Mouse (Mus musculus): ENCODE data around the gene Esam. TPM values are rescaled to one million over a fixed set of nuclear protein-coding genes. Genes with fewer than 3 reads are reported as not detected.

Esam gene
- polyA plus RNA-seq, 1 experiment from 2014 or later = 58.3 TPM

DNA sequence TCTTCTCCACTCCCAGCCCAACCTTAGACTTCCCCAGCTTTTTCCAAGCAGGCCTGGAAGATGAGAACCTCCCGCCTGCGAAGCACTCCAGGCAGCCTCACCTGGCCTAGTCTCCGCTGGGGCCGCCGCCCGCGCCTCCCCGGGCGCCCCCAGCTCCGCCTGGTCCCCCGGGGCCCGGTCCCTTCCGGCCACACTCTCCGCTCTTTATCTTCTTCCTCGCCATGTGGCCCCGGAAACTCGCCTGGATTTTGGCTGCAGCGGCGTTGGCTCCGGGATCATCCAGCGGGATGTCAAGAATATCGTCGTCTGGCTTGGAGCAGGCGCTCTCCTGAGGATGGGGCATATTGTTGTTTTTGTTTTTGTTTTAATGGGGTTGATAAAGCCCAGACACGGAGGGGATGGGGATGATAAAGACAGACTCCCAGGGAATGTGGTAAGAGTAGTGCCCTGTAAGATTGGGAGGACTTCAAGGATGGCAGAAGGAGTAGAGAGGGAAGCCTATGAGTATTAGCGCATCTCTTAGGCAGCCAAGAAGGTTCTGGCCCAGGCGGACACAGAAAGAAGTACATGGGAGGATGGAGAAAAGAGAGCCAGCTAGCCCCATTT is 18.1 kb downstream of the Esam start:
- H3K27ac ChIP-seq (ENCODE audit: low read length) = no peak overlapping the region
- no peak for ATAC-seq (ENCODE audit: insufficient number of reproducible peaks, insufficient read depth, low FRiP score, low read depth)
- no peak overlapping the region for H3K9ac ChIP-seq (replicated peaks; ENCODE audit: low read depth, low read length)
- H3K4me3 ChIP-seq (ENCODE audit: low read depth, low read length) = no peak overlapping the region
- H3K4me1 ChIP-seq (ENCODE audit: control insufficient read depth, insufficient read depth, low read length) = peaks cover 5% of the 10 kb centered on the region; the same call in 1 of the 2 replicates
- no peaks in the 10 kb centered on the region for H3K36me3 ChIP-seq (ENCODE audit: control insufficient read depth, insufficient read depth, low read length)
- no peak overlapping the region; the same call in 1 of the 2 replicates for H3K4me2 ChIP-seq (replicated peaks; ENCODE audit: low read depth, low read length)
- H3K27me3 ChIP-seq (ENCODE audit: control insufficient read depth, insufficient read depth, low read length) = peaks cover 14% of the 10 kb centered on the region
- WGBS = 24% methylated on average over 27 of the region's 27 CpGs
- H3K9me3 ChIP-seq (ENCODE audit: control insufficient read depth, low read depth, low read length) = no peaks in the 10 kb centered on the region

DNA sequence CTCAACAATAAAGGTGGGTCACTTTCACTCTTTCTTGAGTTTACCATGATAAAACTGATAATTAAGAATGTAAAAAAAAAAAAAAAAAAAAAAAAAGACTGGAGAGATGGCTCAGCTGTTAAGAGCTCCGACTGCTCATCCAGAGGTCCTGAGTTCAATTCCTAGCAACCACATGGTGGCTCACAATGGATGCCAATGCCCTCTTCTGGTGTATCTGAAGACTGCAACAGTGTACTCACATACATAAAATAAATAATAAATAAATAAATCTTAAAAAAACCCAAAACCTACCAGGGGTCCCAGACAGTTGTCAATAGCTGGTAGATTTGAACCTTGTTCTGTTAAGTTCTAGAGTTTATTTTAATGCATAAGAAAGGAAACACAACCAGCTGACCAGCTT is 19.0 kb downstream of the Esam start:
- H3K9ac ChIP-seq (replicated peaks; ENCODE audit: low read depth, low read length) = no peak overlapping the region
- WGBS = 95% methylated on average over 1 of the region's 1 CpGs
- H3K27ac ChIP-seq (ENCODE audit: low read length) = no peak overlapping the region
- no peak for ATAC-seq (ENCODE audit: insufficient number of reproducible peaks, insufficient read depth, low FRiP score, low read depth)
- H3K9me3 ChIP-seq (ENCODE audit: control insufficient read depth, low read depth, low read length) = no peaks in the 10 kb centered on the region
- no peak overlapping the region for H3K4me3 ChIP-seq (ENCODE audit: low read depth, low read length)
- no peaks in the 10 kb centered on the region for H3K36me3 ChIP-seq (ENCODE audit: control insufficient read depth, insufficient read depth, low read length)
- no peak overlapping the region for H3K4me2 ChIP-seq (replicated peaks; ENCODE audit: low read depth, low read length)
- peaks cover 5% of the 10 kb centered on the region; the same call in 1 of the 2 replicates for H3K4me1 ChIP-seq (ENCODE audit: control insufficient read depth, insufficient read depth, low read length)
- peaks cover 21% of the 10 kb centered on the region for H3K27me3 ChIP-seq (ENCODE audit: control insufficient read depth, insufficient read depth, low read length)

DNA sequence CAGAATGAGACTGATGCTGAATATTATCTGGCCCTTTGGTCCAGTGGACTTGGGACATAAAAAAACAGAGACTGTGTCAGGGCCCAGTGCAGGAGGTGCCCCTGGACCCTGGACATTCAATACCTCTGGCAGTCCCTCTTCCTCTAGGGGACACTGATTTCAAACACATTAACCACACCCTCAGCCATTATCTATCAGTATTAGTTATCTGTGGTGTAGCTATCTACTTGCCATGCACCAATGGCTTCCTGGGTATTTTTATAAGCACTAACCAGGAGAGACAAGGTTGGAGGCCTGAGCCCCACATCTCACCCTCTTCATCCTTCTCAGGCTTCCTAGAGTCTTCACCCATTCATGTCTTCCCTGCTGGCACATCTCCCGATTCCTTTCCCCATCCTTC is 22.6 kb downstream of the Esam start:
- no peak overlapping the region for H3K4me3 ChIP-seq (ENCODE audit: low read depth, low read length)
- no peak for ATAC-seq (ENCODE audit: insufficient number of reproducible peaks, insufficient read depth, low FRiP score, low read depth)
- no peak overlapping the region for H3K4me2 ChIP-seq (replicated peaks; ENCODE audit: low read depth, low read length)
- no peaks in the 10 kb centered on the region for H3K36me3 ChIP-seq (ENCODE audit: control insufficient read depth, insufficient read depth, low read length)
- H3K9me3 ChIP-seq (ENCODE audit: control insufficient read depth, low read depth, low read length) = no peaks in the 10 kb centered on the region
- H3K27me3 ChIP-seq (ENCODE audit: control insufficient read depth, insufficient read depth, low read length) = peaks cover 20% of the 10 kb centered on the region
- H3K4me1 ChIP-seq (ENCODE audit: control insufficient read depth, insufficient read depth, low read length) = 0 out of 2 replicates have a peak, but pooled peaks cover under 1% of the 10 kb centered on the region
- 52% methylated on average over 1 of the region's 1 CpGs for WGBS
- H3K27ac ChIP-seq (ENCODE audit: low read length) = no peak overlapping the region
- H3K9ac ChIP-seq (replicated peaks; ENCODE audit: low read depth, low read length) = no peak overlapping the region

DNA sequence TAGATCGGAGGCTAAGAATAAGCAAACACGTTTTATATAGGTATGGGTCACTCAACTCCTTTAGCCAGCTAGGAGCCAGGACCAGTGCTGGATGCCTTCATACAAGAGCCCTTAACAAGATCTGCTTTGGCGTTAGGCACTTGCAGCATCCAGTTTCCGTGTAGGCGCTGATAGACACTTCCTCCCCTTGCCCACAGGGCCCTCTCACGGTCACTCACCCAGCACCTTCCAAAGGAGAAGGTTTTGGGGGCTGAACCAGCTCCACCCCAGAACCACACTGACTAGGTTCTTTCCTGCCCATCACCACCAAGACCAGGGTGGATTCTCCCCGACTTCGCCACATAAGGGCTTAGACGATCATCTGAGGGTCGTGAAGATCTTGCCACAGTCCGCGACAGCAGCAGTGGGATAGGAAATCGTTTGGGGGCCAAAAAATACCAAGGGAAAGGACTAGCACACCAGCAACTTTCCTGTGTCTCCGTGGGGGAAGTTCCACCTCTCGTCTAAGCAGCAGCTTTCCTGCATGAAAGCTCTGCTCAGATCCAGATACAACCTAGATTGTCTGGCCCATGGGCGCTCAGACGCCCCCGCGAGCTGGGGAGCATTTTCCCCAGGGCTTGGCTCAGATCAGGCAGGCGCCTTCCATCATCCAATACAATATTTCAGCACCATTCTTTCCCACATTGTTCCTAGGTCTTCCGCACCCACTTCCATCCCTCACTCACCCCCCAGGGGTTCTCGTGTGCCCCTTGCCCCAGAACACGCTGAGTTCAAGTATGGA is 24.1 kb downstream of the Esam start:
- Histone ChIP-seq H3K27ac (ENCODE audit: low read length) (no peak overlapping the region), H3K4me3 (ENCODE audit: low read depth, low read length) (peak overlapping the region; percentile 33), H3K9me3 (ENCODE audit: control insufficient read depth, low read depth, low read length) (no peaks in the 10 kb centered on the region), H3K9ac (replicated peaks; ENCODE audit: low read depth, low read length) (peak overlapping the region; percentile 45; the same call in 1 of the 2 replicates), H3K36me3 (ENCODE audit: control insufficient read depth, insufficient read depth, low read length) (no peaks in the 10 kb centered on the region), H3K4me1 (ENCODE audit: control insufficient read depth, insufficient read depth, low read length) (no peaks in the 10 kb centered on the region), H3K27me3 (ENCODE audit: control insufficient read depth, insufficient read depth, low read length) (peaks cover 15% of the 10 kb centered on the region; the same call in 1 of the 2 replicates), H3K4me2 (replicated peaks; ENCODE audit: low read depth, low read length) (peak overlapping the region; percentile 83)
- 2% methylated on average over 23 of the region's 23 CpGs for WGBS
- ATAC-seq (ENCODE audit: insufficient number of reproducible peaks, insufficient read depth, low FRiP score, low read depth) = no peak

DNA sequence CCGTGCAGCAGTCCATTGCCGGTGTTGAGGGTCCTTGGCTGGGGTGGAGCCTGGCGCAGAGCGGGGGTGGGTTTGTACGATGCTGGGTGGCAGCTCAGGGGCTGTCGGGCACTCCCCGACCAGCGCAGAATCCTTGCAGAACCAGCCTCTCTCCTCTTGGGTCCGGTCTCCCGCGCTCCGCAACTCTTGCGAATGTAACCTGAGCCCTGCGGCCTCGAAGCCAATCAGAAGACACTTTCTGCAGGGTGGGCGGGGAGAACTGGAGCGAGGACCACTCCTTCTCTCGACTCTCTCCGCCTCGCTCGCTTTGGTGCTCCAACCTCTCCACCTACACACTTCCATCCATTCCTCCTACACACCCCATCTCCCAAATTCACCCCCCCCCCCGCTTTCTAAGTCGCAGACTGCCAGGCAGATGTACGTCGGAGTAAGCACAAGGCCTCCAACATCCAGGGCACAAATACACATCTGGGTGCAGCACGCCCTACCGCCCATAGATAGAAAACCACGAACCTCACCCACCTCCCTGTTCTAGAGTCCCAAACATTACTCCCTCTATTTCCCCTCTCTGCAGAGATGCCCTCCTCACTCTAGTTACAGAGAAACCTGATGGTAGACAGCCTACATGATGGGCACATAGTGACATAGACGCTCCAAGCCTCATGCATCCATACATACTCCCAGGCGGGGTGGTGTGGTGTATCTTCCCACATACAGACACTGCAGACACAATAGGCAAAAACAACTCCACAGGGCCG is 24.8 kb downstream of the Esam start, which contains the start of gene Nrgn:
TSS of gene Nrgn (minus strand) at position 369 of the 758 bp plus-strand sequence.
- Histone ChIP-seq H3K4me1 (ENCODE audit: control insufficient read depth, insufficient read depth, low read length) (no peaks in the 10 kb centered on the region), H3K27ac (ENCODE audit: low read length) (no peak within 1 kb of the TSS), H3K9me3 (ENCODE audit: control insufficient read depth, low read depth, low read length) (no peaks in the 10 kb centered on the region), H3K4me3 (ENCODE audit: low read depth, low read length) (peak within 1 kb of the TSS; percentile 33), H3K4me2 (replicated peaks; ENCODE audit: low read depth, low read length) (peak within 1 kb of the TSS; percentile 83), H3K27me3 (ENCODE audit: control insufficient read depth, insufficient read depth, low read length) (peaks cover 10% of the 10 kb centered on the region; the same call in 1 of the 2 replicates), H3K36me3 (ENCODE audit: control insufficient read depth, insufficient read depth, low read length) (no peaks in the 10 kb centered on the region), H3K9ac (replicated peaks; ENCODE audit: low read depth, low read length) (peak within 1 kb of the TSS; percentile 45; the same call in 1 of the 2 replicates)
- 4% methylated on average over 31 of the region's 31 CpGs for WGBS
- ATAC-seq (ENCODE audit: insufficient number of reproducible peaks, insufficient read depth, low FRiP score, low read depth) = peak; percentile 95

DNA sequence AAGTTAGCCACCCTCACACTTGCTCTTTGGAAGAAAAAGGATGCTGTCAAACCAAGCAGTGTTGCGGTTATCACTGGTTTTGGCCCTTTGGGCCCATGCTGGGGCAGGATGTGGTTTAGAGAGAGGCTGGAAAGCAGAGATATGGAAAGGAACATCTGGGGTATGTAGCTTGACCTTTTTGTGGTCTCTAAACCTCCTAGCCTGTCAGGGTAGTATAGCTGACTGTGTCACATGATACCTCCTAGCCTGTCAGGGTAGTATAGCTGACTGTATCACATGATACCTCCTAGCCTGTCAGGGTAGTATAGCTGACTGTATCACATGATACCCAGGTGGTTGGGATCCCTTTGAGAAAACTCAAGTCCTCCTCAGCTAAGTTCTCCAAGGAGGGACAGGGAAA is 26.4 kb downstream of the Esam start:
- ATAC-seq (ENCODE audit: insufficient number of reproducible peaks, insufficient read depth, low FRiP score, low read depth) = no peak
- Histone ChIP-seq H3K4me3 (ENCODE audit: low read depth, low read length) (no peak overlapping the region), H3K4me1 (ENCODE audit: control insufficient read depth, insufficient read depth, low read length) (no peaks in the 10 kb centered on the region), H3K9me3 (ENCODE audit: control insufficient read depth, low read depth, low read length) (no peaks in the 10 kb centered on the region), H3K4me2 (replicated peaks; ENCODE audit: low read depth, low read length) (no peak overlapping the region), H3K9ac (replicated peaks; ENCODE audit: low read depth, low read length) (no peak overlapping the region), H3K36me3 (ENCODE audit: control insufficient read depth, insufficient read depth, low read length) (no peaks in the 10 kb centered on the region), H3K27me3 (ENCODE audit: control insufficient read depth, insufficient read depth, low read length) (peaks cover 10% of the 10 kb centered on the region; the same call in 1 of the 2 replicates), H3K27ac (ENCODE audit: low read length) (no peak overlapping the region)
- 78% methylated on average over 1 of the region's 1 CpGs for WGBS

DNA sequence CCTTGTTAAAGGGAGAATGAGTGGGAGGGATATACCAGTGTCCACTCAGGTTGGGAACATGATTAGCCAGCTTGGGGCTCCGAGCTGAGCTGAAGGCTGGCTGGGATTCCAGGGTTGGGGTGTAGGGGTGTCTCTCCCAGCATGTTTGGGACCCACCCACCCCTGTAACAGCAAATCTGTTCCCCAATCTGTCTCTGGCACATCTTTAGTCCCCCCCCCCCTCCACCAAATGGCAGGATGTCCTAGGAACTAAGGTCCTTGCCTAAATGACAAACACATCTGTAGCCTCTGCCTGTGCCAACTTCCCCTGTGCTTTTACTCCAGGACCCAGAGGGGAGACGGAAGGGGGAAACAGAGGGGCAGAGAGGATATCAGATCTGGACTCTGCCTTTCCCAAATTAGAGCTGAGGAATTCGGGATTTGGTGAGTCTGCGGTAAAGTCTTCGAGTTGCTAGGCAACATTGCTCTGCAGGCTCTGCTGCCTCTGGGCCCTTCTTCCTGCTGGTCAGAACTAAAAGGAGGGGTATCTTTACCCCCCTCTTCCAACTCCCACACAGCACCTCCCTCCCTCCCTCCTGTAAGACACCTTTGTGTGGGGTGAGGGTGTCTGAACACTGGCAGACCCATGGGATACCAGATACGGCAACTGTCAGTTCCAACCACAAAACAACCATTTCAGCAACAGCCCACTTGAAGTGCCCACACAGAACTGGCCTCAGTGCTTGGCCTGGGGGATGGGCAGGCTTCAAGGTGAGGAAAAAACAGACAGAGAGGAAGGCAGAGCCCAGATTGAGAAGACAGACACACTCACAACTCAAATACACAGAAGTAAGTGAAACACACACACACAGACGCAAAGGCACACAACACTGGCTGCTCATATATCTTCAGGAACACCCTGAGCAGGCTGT is 27.2 kb downstream of the Esam start, which contains the start of gene Siae:
TSS of gene Siae (plus strand) at position 861 of the 911 bp plus-strand sequence.
- Histone ChIP-seq H3K4me2 (replicated peaks; ENCODE audit: low read depth, low read length) (no peak within 1 kb of the TSS), H3K9me3 (ENCODE audit: control insufficient read depth, low read depth, low read length) (no peaks in the 10 kb centered on the region), H3K9ac (replicated peaks; ENCODE audit: low read depth, low read length) (no peak within 1 kb of the TSS), H3K27me3 (ENCODE audit: control insufficient read depth, insufficient read depth, low read length) (peaks cover 10% of the 10 kb centered on the region; the same call in 1 of the 2 replicates), H3K4me1 (ENCODE audit: control insufficient read depth, insufficient read depth, low read length) (no peaks in the 10 kb centered on the region), H3K4me3 (ENCODE audit: low read depth, low read length) (no peak within 1 kb of the TSS), H3K36me3 (ENCODE audit: control insufficient read depth, insufficient read depth, low read length) (no peaks in the 10 kb centered on the region), H3K27ac (ENCODE audit: low read length) (no peak within 1 kb of the TSS)
- ATAC-seq (ENCODE audit: insufficient number of reproducible peaks, insufficient read depth, low FRiP score, low read depth) = no peak
- 34% methylated on average over 7 of the region's 7 CpGs for WGBS
